Mouse (Mus musculus) embryo, embryonic 11 days (tissue): Measurements from ENCODE around the gene Hdhd5.

Experiments used
- DNase-seq: peaks from one replicate; pipeline ENCODE4 v3.0.0-alpha.2; 2015

The Hdhd5 gene

GRCm38 (mm10) chr6:120482021-120482420, 49.1 kb downstream of the Hdhd5 start:
- no peak for DNase-seq

GRCm38 (mm10) chr6:120481538-120481937, 49.6 kb downstream of the Hdhd5 start:
- no peak for DNase-seq

- DNase-seq = no peak
Observed at GRCm38 (mm10) chr6:120480361-120480760, 50.8 kb downstream of the Hdhd5 start.

GRCm38 (mm10) chr6:120479302-120479701, 51.8 kb downstream of the Hdhd5 start:
- no peak for DNase-seq

- DNase-seq = no peak
Observed at GRCm38 (mm10) chr6:120475288-120475687, 55.8 kb downstream of the Hdhd5 start.

- DNase-seq = no peak
Observed at GRCm38 (mm10) chr6:120473427-120473826, 57.7 kb downstream of the Hdhd5 start.

- peak; percentile 36 for DNase-seq
Observed at GRCm38 (mm10) chr6:120472455-120473140, 58.5 kb downstream of the Hdhd5 start.

- peak; percentile 41 for DNase-seq
Observed at GRCm38 (mm10) chr6:120471991-120472441, 59.1 kb downstream of the Hdhd5 start.

- DNase-seq = no peak
Observed at GRCm38 (mm10) chr6:120470666-120471065, 60.5 kb downstream of the Hdhd5 start.

GRCm38 (mm10) chr6:120469770-120470169, 61.3 kb downstream of the Hdhd5 start:
- DNase-seq = no peak

- no peak for DNase-seq
Observed at GRCm38 (mm10) chr6:120469268-120469667, 61.9 kb downstream of the Hdhd5 start.

GRCm38 (mm10) chr6:120468259-120468658, 62.9 kb downstream of the Hdhd5 start:
- DNase-seq = no peak

- DNase-seq = no peak
Observed at GRCm38 (mm10) chr6:120466609-120467329, 64.3 kb downstream of the Hdhd5 start.

GRCm38 (mm10) chr6:120465393-120465792, 65.7 kb downstream of the Hdhd5 start:
- no peak for DNase-seq

GRCm38 (mm10) chr6:120464406-120464939, 66.6 kb downstream of the Hdhd5 start:
- DNase-seq = no peak

- peak; percentile 44 for DNase-seq
Observed at GRCm38 (mm10) chr6:120463884-120464283, 67.2 kb downstream of the Hdhd5 start.

- DNase-seq = peak; percentile 82
Observed at GRCm38 (mm10) chr6:120463086-120463871, 67.8 kb downstream of the Hdhd5 start, which contains the start of gene Il17ra. Il17ra (plus strand) TSS chr6:120463247.

GRCm38 (mm10) chr6:120462251-120462650, 68.9 kb downstream of the Hdhd5 start:
- no peak for DNase-seq

GRCm38 (mm10) chr6:120461217-120461616, 69.9 kb downstream of the Hdhd5 start:
- no peak for DNase-seq
